Mouse (Mus musculus) WW6 (cell line): ENCODE results near the gene Prkcg.

Experiments used
- DNase-seq: peaks from one replicate; pipeline ENCODE4 v3.0.0-alpha.2; 2013; ENCODE audit warnings: low read depth, low spot score

Prkcg gene

GRCm38 (mm10) chr7:3365547-3366279 lies 76.7 kb downstream of the Prkcg start:
- no peak for DNase-seq

- no peak for DNase-seq
These were observed 77.9 kb downstream of the Prkcg start for GRCm38 (mm10) chr7:3366705-3367516.

GRCm38 (mm10) chr7:3367569-3367968 lies 78.6 kb downstream of the Prkcg start:
- no peak for DNase-seq

GRCm38 (mm10) chr7:3368311-3368710 lies 79.3 kb downstream of the Prkcg start:
- no peak for DNase-seq

DNA sequence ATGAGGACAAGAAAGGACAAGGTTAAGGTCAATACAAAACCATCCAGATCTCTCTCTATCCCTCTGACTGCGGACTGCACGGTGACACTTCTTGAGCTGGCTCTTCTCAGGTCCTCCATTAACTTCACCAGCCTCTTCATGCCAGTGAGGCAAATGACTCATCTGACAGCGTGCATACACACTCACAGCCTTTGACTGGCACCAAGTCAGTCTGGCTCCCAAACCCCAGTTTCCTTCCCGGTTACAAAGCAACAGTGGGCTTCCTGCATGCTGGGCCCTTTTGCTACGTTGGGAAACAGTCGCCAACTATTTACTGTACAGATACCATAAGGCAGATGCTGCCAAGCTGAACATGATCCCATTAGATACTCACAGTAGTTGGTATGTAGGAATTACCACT lies 80.2 kb downstream of the Prkcg start:
- DNase-seq, result no peak

GRCm38 (mm10) chr7:3370407-3370806 lies 81.4 kb downstream of the Prkcg start:
- DNase-seq, result no peak

GRCm38 (mm10) chr7:3372376-3372775 lies 83.4 kb downstream of the Prkcg start:
- no peak for DNase-seq

DNA sequence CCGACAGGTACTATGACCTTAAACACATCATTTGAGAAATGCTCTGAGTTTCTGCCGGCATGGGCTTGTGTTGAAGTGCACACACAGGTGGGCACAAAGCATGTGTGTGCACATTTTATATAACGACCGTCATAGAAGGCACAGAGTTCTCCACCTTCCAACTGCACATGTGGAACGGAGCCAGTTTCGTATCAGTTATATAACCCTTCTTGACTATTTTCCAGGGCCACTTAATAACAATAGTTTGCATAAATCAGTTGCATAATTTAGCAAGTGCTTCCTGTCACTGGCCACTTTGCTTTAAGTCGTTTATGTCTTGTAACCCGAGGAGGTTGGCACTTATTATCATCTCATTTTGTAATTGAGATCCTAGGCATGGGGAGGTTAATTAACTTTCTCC lies 84.8 kb downstream of the Prkcg start:
- no peak for DNase-seq

DNA sequence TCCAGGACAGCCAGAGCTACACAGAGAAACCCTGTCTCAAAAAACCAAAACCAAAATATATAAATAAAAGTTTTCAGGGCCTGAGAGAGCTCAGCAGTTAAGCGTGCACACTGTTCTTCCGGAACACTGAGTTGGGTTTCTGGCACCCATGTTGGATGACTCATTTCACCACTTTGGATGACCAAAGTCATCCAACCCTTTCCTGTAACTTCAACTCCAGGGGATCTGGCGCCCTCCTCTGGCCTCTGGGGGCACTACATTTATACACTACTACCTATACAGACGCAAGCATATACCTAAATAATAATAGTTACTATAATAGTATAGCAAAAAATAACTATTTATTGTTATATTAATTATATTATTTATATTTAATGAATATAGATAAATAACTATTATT lies 87.9 kb downstream of the Prkcg start:
- no peak for DNase-seq
